Mouse (Mus musculus): Measurements from ENCODE around the gene S100a6. TPM values are rescaled to one million over a fixed set of nuclear protein-coding genes. Genes with fewer than 3 reads are reported as not detected.

The S100a6 gene
- polyA plus RNA-seq, 1 experiment = not detected

DNA sequence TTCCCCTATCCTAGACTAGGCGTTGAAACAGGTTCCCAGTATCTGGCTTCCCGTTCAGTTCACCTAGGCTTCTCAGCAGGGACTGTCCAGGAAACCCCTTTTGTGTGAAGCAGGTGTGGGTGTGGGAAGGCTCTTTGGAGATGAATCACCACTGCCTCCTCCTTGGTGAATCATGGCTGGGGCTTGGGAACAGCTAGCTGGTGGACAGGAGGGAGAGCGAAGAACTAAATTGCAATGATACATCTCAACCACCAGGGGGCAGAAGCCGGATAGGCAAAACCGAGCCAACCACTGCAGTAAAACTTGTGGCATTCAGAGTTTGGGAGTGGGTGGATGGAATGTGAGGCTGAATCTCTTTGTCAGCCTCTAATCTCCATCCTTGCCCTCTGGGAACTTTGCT is 27.1 kb upstream of the S100a6 start:
- TF ChIP-seq TAL1 (IDR thresholded peaks at IDR 0.05; ENCODE audit: low read length) (no peak), GATA1 (IDR thresholded peaks at IDR 0.05; ENCODE audit: low read length) (no peak)

DNA sequence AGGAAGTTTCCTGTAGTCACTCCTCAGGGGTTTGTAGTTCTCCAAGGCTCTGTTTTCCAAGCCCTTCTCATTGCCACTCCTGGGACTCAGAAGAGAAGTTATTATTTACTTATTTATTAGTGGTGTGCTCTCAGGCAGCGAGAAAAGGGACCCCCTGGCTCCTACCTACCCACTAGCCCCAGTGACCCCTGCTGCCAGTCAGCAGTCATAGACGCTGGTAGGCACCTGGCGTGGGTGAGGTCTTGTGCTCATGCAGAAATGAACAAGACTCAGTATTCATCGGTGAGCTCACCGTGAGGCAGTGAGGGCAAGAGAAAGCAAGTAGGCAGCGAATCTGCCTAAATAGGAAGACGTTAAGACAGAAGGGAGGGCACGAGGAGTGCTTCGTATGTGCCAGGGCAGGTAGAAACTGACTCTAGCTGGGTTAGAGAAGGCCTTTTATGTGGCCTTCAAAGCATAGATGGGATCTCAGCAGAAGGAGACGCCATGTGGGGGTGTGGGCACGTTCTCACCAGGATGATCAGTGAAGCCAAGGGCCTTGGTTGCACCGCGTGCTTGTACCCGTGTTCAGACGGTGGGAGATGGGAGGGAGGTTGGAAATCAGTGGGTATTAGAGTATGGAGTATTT is 26.6 kb upstream of the S100a6 start:
- H3K27me3 ChIP-seq (ENCODE audit: control insufficient read depth) = no peaks in the 10 kb centered on the region
- no peaks in the 10 kb centered on the region for H3K9me3 ChIP-seq (ENCODE audit: control insufficient read depth, low read length)
- no peaks in the 10 kb centered on the region for H3K4me1 ChIP-seq (ENCODE audit: control insufficient read depth)
- H3K4me3 ChIP-seq (replicated peaks) = no peak overlapping the region
- H3K36me3 ChIP-seq (ENCODE audit: control insufficient read depth) = no peaks in the 10 kb centered on the region
- TF ChIP-seq GATA1 (IDR thresholded peaks at IDR 0.05; ENCODE audit: low read length) (no peak), TAL1 (IDR thresholded peaks at IDR 0.05; ENCODE audit: low read length) (no peak)

More for the DNA sequence above, 27.1 kb upstream of the S100a6 start:
- no peaks in the 10 kb centered on the region for H3K9me3 ChIP-seq (ENCODE audit: control insufficient read depth, low read length)
- no peaks in the 10 kb centered on the region for H3K36me3 ChIP-seq (ENCODE audit: control insufficient read depth)
- no peak overlapping the region for H3K4me3 ChIP-seq (replicated peaks)
- no peaks in the 10 kb centered on the region for H3K4me1 ChIP-seq (ENCODE audit: control insufficient read depth)
- no peaks in the 10 kb centered on the region for H3K27me3 ChIP-seq (ENCODE audit: control insufficient read depth)

DNA sequence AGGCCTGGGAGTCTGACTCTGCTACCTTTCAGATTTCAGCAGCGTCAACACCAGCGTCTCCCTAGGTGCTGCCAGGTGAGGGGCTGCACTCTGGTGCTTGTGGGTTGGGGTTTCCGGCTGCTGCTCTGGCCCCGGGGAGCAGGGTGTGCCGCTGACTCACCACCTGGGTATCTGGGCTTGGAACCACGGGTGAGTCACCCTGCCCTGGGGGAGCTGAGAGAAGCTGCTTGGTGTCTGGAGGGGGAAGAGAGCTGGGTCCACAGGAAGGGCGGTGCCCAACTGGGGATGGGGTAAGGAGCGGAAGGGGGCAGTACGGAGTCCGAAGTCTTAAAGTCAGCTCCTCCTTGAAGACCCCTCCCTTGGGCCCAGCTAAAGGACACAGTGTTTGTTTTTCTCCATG is 25.8 kb upstream of the S100a6 start:
- H3K36me3 ChIP-seq (ENCODE audit: control insufficient read depth) = no peaks in the 10 kb centered on the region
- no peaks in the 10 kb centered on the region for H3K27me3 ChIP-seq (ENCODE audit: control insufficient read depth)
- no peak overlapping the region for H3K4me3 ChIP-seq (replicated peaks)
- no peaks in the 10 kb centered on the region for H3K9me3 ChIP-seq (ENCODE audit: control insufficient read depth, low read length)
- no peaks in the 10 kb centered on the region for H3K4me1 ChIP-seq (ENCODE audit: control insufficient read depth)
- no peak for TF ChIP-seq GATA1 (IDR thresholded peaks at IDR 0.05; ENCODE audit: low read length)
- no peak for TF ChIP-seq TAL1 (IDR thresholded peaks at IDR 0.05; ENCODE audit: low read length)

DNA sequence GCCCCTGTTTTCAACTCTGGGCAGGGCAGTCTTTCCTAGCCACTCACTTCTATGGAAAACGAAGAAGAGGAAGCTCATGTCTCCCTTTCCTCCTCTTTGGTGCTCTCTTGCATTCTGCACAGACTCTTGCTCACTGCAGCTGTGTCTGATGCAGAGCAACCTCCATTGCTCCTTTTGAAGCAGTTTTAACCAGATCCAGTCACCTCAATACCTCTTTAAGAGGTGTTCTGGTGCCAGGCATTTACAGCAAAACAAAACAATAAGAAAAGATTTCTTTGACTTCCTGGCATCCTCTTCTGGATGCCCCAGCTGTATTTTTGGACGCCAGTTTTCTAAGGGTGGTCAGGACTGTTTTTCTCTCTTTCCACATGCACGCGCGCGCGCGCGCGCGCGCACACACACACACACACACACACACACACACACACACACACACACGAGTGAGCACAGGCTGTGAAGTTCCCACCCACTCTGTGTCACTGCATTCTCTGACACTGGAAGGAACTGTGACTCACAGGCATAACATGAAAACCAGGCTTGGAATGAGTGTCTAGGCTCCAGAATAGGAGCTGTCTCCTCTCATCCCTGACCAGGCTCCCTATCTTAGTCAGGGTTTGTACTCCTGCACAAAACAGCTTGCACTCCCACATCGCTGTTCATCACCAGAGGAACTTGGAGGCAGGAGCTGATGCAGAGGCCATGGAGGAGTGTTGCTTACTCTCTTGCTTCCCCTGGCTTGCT is 25.2 kb upstream of the S100a6 start:
- H3K9me3 ChIP-seq (ENCODE audit: control insufficient read depth, low read length) = no peaks in the 10 kb centered on the region
- TF ChIP-seq GATA1 (IDR thresholded peaks at IDR 0.05; ENCODE audit: low read length) (no peak), TAL1 (IDR thresholded peaks at IDR 0.05; ENCODE audit: low read length) (no peak)
- no peaks in the 10 kb centered on the region for H3K4me1 ChIP-seq (ENCODE audit: control insufficient read depth)
- no peak overlapping the region for H3K4me3 ChIP-seq (replicated peaks)
- no peaks in the 10 kb centered on the region for H3K36me3 ChIP-seq (ENCODE audit: control insufficient read depth)
- H3K27me3 ChIP-seq (ENCODE audit: control insufficient read depth) = no peaks in the 10 kb centered on the region

DNA sequence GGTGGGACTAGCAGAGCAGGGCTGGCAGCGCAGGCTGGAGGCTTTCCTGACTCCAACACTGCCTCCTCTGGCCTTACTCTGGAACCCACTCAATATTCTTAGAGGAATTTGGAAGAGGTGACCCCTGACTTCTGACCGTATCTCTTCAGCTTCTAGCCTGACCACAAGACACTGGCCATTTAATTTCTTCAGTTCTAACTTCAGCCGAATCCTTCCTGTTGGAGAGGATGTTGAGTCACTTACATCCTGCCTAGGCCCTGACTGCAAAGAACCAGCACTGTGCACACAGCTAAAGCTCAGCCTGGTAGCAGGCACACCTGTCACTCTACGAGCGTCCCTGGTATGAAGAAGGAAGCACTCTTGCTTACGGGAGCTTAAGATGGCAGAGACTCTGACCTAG is 23.3 kb upstream of the S100a6 start:
- no peak overlapping the region for H3K4me3 ChIP-seq (replicated peaks)
- H3K4me1 ChIP-seq (ENCODE audit: control insufficient read depth) = no peaks in the 10 kb centered on the region
- TF ChIP-seq GATA1 (IDR thresholded peaks at IDR 0.05; ENCODE audit: low read length) = no peak
- TF ChIP-seq TAL1 (IDR thresholded peaks at IDR 0.05; ENCODE audit: low read length) = no peak
- no peaks in the 10 kb centered on the region for H3K9me3 ChIP-seq (ENCODE audit: control insufficient read depth, low read length)
- H3K27me3 ChIP-seq (ENCODE audit: control insufficient read depth) = no peaks in the 10 kb centered on the region
- H3K36me3 ChIP-seq (ENCODE audit: control insufficient read depth) = no peaks in the 10 kb centered on the region

DNA sequence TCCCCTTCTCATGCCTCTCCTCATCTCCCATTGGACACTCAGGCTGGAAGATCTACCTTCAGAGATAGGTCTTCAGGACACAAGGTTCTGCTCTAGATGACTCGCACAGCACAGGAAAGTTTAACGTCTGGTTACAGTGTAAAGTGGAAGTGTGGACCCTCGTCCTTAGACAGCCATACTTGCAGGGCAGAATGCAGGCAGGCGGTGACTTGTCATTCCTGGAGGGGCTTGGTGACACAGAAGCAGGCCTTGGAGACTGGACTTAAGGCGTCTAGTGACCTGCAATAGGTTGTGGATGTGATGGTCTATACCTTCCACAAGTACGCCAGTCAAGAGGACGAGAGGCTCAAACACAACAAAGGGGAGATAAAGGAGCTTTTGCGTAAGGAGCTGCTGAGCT is 22.7 kb upstream of the S100a6 start, which contains the start of gene S100a2:
S100a2 (plus strand) TSS at position 301 of the 400 bp plus-strand sequence.
- H3K27me3 ChIP-seq (ENCODE audit: control insufficient read depth) = no peaks in the 10 kb centered on the region
- H3K36me3 ChIP-seq (ENCODE audit: control insufficient read depth) = no peaks in the 10 kb centered on the region
- H3K9me3 ChIP-seq (ENCODE audit: control insufficient read depth, low read length) = no peaks in the 10 kb centered on the region
- no peaks in the 10 kb centered on the region for H3K4me1 ChIP-seq (ENCODE audit: control insufficient read depth)
- TF ChIP-seq GATA1 (IDR thresholded peaks at IDR 0.05; ENCODE audit: low read length) (no peak), TAL1 (IDR thresholded peaks at IDR 0.05; ENCODE audit: low read length) (no peak)
- no peak within 1 kb of the TSS for H3K4me3 ChIP-seq (replicated peaks)

DNA sequence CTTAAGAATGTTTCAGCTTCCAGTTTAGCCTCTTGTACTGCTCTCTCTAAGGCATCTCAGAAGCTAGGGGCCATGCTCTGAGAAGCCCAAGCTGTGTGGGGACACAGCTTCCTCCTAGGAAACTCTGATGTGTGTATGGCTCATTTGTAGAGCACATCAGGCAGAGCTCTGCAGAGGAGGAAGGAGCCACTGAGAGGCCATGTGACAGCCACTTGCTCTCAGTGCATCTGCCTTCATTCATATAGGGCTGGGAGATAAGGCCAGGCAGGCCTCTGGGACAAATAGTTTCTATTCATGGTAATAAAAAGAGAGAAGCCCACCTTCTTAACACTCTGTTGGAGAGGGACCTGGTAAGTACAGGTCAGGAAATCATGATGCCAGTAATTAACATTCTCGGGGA is 18.2 kb upstream of the S100a6 start:
- Histone ChIP-seq H3K4me1 (ENCODE audit: control insufficient read depth) (no peaks in the 10 kb centered on the region), H3K9me3 (ENCODE audit: control insufficient read depth, low read length) (no peaks in the 10 kb centered on the region), H3K4me3 (replicated peaks) (no peak overlapping the region), H3K27me3 (ENCODE audit: control insufficient read depth) (no peaks in the 10 kb centered on the region), H3K36me3 (ENCODE audit: control insufficient read depth) (no peaks in the 10 kb centered on the region)
- TF ChIP-seq GATA1 (IDR thresholded peaks at IDR 0.05; ENCODE audit: low read length) (no peak), TAL1 (IDR thresholded peaks at IDR 0.05; ENCODE audit: low read length) (no peak)

DNA sequence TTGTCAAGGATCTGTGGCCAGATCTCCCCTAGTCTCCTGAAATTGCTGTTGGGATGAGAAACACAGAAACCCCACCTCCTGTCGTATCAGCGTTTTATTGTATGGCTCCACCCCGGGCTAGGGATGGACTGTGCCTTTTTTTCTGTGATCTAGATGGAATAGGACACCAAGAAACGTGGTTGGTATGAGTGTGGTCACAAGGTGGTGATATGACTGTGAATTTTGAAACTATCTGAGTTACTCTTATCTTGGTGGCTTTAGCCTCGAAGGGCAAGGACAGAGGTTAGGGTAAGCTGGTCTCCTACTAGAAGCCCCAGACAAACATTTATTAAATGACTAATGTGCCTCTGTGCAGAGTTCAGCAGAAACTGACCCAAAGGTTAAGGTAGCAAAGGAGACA is 17.1 kb upstream of the S100a6 start:
- Histone ChIP-seq H3K27me3 (ENCODE audit: control insufficient read depth) (no peaks in the 10 kb centered on the region), H3K4me1 (ENCODE audit: control insufficient read depth) (no peaks in the 10 kb centered on the region), H3K4me3 (replicated peaks) (no peak overlapping the region), H3K9me3 (ENCODE audit: control insufficient read depth, low read length) (no peaks in the 10 kb centered on the region), H3K36me3 (ENCODE audit: control insufficient read depth) (no peaks in the 10 kb centered on the region)
- no peak for TF ChIP-seq GATA1 (IDR thresholded peaks at IDR 0.05; ENCODE audit: low read length)
- TF ChIP-seq TAL1 (IDR thresholded peaks at IDR 0.05; ENCODE audit: low read length) = no peak

DNA sequence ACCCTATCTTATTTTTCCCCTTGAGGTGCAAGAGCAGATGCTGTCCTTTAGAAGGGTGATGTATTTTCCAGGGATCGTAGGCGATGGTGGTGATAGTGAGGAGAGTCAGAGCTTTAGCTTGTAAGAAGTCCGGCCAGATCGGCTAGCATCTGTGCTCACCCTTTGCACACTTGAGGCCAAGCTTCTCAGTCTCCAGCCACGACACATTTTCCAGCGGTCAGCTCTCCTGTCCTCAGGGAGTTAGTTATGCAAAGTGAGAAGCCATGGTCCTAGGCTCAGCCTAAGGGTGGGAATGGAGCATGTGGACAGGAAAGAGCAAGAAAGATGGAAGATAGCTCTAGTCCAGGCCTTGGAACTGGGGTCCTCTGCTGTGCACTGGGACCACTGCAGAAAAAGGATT is 15.9 kb upstream of the S100a6 start:
- H3K4me3 ChIP-seq (replicated peaks) = no peak overlapping the region
- no peaks in the 10 kb centered on the region for H3K27me3 ChIP-seq (ENCODE audit: control insufficient read depth)
- TF ChIP-seq TAL1 (IDR thresholded peaks at IDR 0.05; ENCODE audit: low read length) = no peak
- no peak for TF ChIP-seq GATA1 (IDR thresholded peaks at IDR 0.05; ENCODE audit: low read length)
- no peaks in the 10 kb centered on the region for H3K9me3 ChIP-seq (ENCODE audit: control insufficient read depth, low read length)
- H3K36me3 ChIP-seq (ENCODE audit: control insufficient read depth) = no peaks in the 10 kb centered on the region
- no peaks in the 10 kb centered on the region for H3K4me1 ChIP-seq (ENCODE audit: control insufficient read depth)

Data from erythroblast, embryonic 14.5 days (primary cell).